Mouse (Mus musculus) forebrain, embryonic 16.5 days (tissue): ENCODE data around the gene Akr1c14. TPM values are rescaled to one million over a fixed set of nuclear protein-coding genes. Genes with fewer than 3 reads are reported as not detected.
A peak's percentile ranks its signal among the peaks of the same experiment; 100 is the strongest.
"Not testable (repeated sequence)": the region's sequence is repeated elsewhere in the genome, so short reads cannot be mapped to it uniquely, and the experiment has no call there.

Experiments
- ATAC-seq: fragments of 200-750 bp; cut with Nextera tagmentation; 2 replicates; pipeline ENCODE4 v1.8.0; 2017; ENCODE audit warnings: mild to moderate bottlenecking, moderate library complexity
- H3K27ac ChIP-seq: fragments of 300-500 bp; sonication (generic); 2 replicates; pipeline ENCODE4 v1.5.1; 2014; ENCODE audit warnings: low read length, control low read depth
- H3K27me3 ChIP-seq: fragments of 300-500 bp; sonication (generic); replicated peaks from 2 replicates; pipeline ENCODE4 v1.6.1; 2014; ENCODE audit warnings: low read length; ENCODE audit not compliant: control insufficient read depth, insufficient read depth
- H3K36me3 ChIP-seq: fragments of 300-500 bp; sonication (generic); 2 replicates; pipeline ENCODE4 v1.6.1; 2014; ENCODE audit not compliant: control insufficient read depth, insufficient read depth
- H3K4me1 ChIP-seq: fragments of 300-500 bp; sonication (generic); replicated peaks from 2 replicates; pipeline ENCODE4 v1.6.1; 2014; ENCODE audit warnings: low read length; ENCODE audit not compliant: control insufficient read depth, insufficient read depth
- H3K4me2 ChIP-seq: fragments of 300-500 bp; sonication (generic); 2 replicates; pipeline ENCODE4 v1.6.1; 2014; ENCODE audit warnings: mild to moderate bottlenecking, low read length, control low read depth
- H3K4me3 ChIP-seq: fragments of 300-500 bp; sonication (generic); replicated peaks from 2 replicates; pipeline ENCODE4 v1.5.1; 2014; ENCODE audit warnings: mild to moderate bottlenecking, low read length, control low read depth
- H3K9ac ChIP-seq: fragments of 300-500 bp; sonication (generic); replicated peaks from 2 replicates; pipeline ENCODE4 v1.6.1; 2014; ENCODE audit warnings: low read depth, low read length, control low read depth
- H3K9me3 ChIP-seq: fragments of 300-500 bp; sonication (generic); 2 replicates; pipeline ENCODE4 v1.6.1; 2016; ENCODE audit warnings: low read length; ENCODE audit not compliant: control insufficient read depth
- WGBS: fragments of 180-500 bp; shearing (Covaris S2); extraction: QIAGEN DNeasy Blood & Tissue Kit; methylation state at CpG from one replicate; pipeline ENCODE4 v1.1.7; 2014; 5-methylcytosine and 5-hydroxymethylcytosine counted together
- polyA plus RNA-seq: library from polyadenylated mRNA; unstranded; fragments of >200 nt; fragmentation: Nextera tagmentation; extraction: Ambion mirVana; gene quantifications from 2 replicates; pipeline ENCODE4 v1.2.1, GENCODE M21; 2015

Akr1c14 gene
- polyA plus RNA-seq, 1 experiment from 2014 or later: 0.71 TPM

DNA sequence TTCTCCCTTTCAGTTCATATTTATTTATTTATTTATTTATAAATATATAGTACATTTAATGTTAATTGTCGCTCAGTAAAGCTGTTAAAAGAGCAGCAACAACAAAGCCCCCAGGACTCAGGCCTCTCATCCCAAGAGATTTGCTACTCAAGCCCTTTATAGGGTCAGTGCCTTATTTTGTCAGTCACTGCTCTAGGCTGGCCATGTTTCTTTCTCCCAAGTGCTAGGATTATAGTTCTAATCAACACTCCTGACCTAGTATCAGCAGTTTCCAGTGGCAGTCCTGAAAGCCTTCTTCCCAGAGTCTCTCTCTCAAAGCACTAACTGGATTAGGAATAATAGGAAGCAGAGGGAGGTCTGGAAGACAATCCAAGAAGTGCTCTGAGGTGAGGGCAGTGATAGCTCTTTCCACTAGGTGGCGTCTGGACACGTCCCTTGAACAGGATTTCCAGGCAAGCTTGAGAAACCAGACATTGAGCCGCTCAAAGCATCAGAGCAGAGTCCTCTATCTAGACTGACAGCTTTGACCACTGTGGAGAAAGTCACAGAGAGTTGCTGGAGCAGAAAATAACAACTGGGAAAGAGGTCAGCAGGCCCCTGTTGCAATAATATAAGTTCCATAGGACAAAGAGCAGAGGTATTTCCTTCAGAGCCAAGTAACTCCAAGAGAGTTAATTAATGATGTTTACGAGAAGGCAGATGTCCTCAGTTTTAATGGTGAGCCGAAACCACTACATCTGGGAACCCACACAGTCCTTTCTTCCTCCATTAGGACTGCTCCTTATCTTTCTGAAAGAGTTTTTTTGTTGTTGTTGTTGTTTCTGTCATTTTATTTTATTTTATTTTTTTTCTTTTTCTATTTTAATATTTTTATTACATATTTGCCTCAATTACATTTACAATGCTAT is 61.7 kb downstream of the Akr1c14 start:
- Histone ChIP-seq H3K4me1 (no peaks in the 10 kb centered on the region), H3K36me3 (no peaks in the 10 kb centered on the region), H3K9ac (no peak overlapping the region), H3K4me3 (no peak overlapping the region), H3K27ac (no peak overlapping the region), H3K4me2 (no peak overlapping the region), H3K9me3 (no peaks in the 10 kb centered on the region), H3K27me3 (no peaks in the 10 kb centered on the region)
- 28% methylated on average over 6 of the region's 6 CpGs for WGBS
- ATAC-seq: peak; percentile 87

DNA sequence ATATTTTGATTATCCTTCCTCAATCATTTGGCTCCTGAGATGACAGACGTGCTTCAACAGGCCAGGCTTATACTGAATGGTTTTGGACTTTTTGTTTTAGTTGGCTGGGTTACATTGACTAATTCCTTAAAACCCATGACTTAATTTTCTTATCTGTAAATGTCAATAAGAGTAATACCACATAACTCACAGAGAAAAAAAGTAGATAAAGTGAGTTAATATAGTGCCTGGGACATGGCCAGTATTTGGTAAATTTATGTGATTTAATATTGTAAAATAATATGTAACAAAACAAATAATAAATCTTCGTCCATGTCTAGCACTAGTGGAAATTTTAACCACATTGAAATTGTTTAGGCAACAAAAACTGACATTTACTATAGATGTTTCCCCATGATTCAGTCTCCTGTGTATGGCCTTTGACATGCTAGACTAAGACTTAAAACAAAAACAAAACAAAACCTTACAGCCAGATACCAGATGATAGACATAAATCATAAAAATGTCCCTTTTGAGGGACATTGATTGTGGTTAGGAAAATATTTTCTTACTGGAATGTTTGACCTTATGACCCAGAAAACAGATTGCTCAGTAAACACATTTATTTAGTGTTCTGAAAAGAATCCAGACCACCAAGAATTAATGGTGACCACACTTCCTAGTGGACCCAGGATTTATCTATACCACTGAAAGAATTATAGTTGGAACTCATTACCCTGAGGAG is 70.5 kb downstream of the Akr1c14 start:
- Histone ChIP-seq H3K27me3 (no peaks in the 10 kb centered on the region), H3K9me3 (no peaks in the 10 kb centered on the region), H3K9ac (no peak overlapping the region), H3K4me3 (no peak overlapping the region), H3K4me2 (no peak overlapping the region), H3K4me1 (no peaks in the 10 kb centered on the region), H3K27ac (no peak overlapping the region), H3K36me3 (no peaks in the 10 kb centered on the region)
- 82% methylated on average over 2 of the region's 2 CpGs for WGBS
- no peak for ATAC-seq

DNA sequence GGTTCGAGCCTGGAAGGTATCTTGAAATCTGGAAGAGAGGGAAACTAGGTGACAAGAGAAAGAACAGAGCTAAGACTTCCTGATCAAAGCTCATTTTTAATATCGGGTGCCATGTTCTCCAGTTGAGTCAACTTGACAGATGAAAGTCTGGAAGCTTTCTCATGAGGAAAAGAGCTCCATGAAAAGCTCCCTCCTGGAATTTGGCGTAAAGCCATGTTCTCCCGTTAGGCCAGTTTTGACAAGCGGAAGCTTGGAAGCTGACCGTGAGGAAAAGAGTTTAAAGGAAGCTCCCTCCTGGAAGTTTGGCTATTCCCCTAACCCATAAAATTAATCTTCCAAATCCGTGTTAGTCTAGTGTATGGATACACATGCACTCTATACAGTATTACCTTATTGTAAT is 74.3 kb downstream of the Akr1c14 start:
- Histone ChIP-seq H3K27me3 (no peaks in the 10 kb centered on the region), H3K4me3 (no peak overlapping the region), H3K4me1 (no peaks in the 10 kb centered on the region), H3K27ac (no peak overlapping the region), H3K9me3 (no peaks in the 10 kb centered on the region), H3K9ac (no peak overlapping the region), H3K4me2 (no peak overlapping the region), H3K36me3 (no peaks in the 10 kb centered on the region)
- WGBS: 64% methylated on average over 7 of the region's 7 CpGs
- ATAC-seq: no peak

DNA sequence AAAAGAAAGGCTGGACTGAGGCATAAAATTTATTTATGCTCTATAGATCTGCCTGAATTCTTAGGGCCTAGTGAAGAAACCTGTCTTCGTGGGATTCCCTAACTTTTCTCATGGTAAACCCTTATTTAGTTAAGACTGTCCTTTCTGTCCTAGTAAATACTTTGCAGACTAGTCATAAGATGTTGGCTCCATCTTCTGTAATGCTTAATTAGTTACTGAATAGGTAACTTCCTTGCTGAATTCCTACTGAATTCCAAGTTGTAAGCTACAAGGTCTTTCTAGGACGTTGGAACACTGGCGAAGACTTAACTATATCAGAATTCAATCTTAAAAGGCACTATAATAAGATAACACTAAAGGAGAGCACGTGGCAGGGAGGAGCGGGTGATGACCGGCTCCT is 75.7 kb downstream of the Akr1c14 start:
- not testable (repeated sequence) for ATAC-seq

DNA sequence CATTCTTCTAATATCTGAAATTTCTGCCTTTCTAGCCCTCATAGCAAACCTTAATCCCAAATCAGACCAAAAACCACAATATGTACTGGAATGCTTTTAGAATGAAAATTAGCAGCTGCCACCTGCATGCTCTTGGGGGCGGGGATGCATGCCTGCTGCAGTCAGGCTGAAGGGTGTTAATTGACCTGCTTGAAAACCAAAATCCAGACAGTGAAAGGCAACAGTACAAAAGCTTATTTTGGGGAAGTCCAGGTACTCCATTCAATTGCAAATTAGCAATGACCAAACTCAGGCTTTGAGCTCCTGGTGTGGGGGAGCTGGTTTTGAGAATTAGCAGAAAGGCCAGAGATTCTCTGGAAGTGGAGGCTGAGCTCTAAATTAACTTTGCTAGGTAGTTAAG is 77.0 kb downstream of the Akr1c14 start:
- H3K27me3 ChIP-seq, H3K9me3 ChIP-seq, H3K27ac ChIP-seq, H3K9ac ChIP-seq, H3K4me3 ChIP-seq, H3K36me3 ChIP-seq, ATAC-seq, H3K4me2 ChIP-seq, H3K4me1 ChIP-seq: not testable (repeated sequence)
- WGBS: 26% methylated on average over 1 of the region's 1 CpGs

More for the DNA sequence above, 75.7 kb downstream of the Akr1c14 start:
- not testable (repeated sequence) for H3K27me3 ChIP-seq, H3K4me3 ChIP-seq, H3K9ac ChIP-seq, H3K36me3 ChIP-seq, H3K4me2 ChIP-seq, H3K4me1 ChIP-seq, H3K9me3 ChIP-seq, H3K27ac ChIP-seq
- WGBS: 93% methylated on average over 6 of the region's 6 CpGs

DNA sequence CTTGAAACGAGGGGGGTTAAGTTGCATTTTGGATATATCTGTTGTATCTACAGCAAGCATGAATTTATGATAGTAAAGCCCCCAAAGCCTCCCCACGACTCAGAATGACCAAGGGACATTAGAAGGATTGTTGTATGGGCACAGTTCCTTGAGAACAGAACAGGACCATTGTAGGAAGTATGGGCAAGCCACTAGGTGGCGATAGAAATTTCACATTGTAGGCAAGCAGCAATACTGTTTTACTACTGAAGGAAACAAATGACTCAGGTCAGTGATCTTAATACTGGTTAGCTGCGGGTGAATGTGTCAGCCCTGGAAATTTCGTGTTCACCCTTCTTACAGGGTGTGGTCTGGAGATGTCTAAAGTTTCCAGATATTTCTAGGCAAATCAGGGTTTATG is 80.3 kb downstream of the Akr1c14 start:
- H3K4me3 ChIP-seq: no peak overlapping the region
- ATAC-seq: no peak
- no peak overlapping the region for H3K4me2 ChIP-seq
- WGBS: 37% methylated on average over 5 of the region's 5 CpGs
- H3K9me3 ChIP-seq: no peaks in the 10 kb centered on the region
- H3K9ac ChIP-seq: no peak overlapping the region
- H3K4me1 ChIP-seq: no peaks in the 10 kb centered on the region
- H3K27ac ChIP-seq: no peak overlapping the region
- H3K36me3 ChIP-seq: no peaks in the 10 kb centered on the region
- H3K27me3 ChIP-seq: no peaks in the 10 kb centered on the region

DNA sequence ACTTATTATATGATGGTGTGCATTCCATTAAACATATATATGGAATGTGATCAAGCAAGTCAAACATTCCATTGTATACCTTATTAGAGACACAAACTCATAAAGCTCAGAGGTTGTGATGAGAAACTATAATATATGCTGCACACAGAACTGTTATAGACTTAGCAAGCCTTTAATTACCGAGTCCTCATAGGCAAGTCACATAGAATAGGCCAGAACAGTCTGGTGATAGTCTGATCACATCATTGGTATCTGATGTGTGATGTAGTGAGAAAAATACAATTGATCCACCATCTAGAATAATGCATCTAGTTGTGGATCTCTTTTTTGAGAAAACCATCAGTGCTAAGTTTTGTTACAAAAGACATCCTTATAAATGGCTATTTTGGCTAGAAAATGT is 82.5 kb downstream of the Akr1c14 start:
- no peak for ATAC-seq
- no peaks in the 10 kb centered on the region for H3K36me3 ChIP-seq
- no peak overlapping the region for H3K4me3 ChIP-seq
- no peak overlapping the region for H3K9ac ChIP-seq
- no peak overlapping the region for H3K4me2 ChIP-seq
- H3K9me3 ChIP-seq: no peaks in the 10 kb centered on the region
- 79% methylated on average over 1 of the region's 1 CpGs for WGBS
- no peaks in the 10 kb centered on the region for H3K27me3 ChIP-seq
- no peaks in the 10 kb centered on the region for H3K4me1 ChIP-seq
- no peak overlapping the region for H3K27ac ChIP-seq

DNA sequence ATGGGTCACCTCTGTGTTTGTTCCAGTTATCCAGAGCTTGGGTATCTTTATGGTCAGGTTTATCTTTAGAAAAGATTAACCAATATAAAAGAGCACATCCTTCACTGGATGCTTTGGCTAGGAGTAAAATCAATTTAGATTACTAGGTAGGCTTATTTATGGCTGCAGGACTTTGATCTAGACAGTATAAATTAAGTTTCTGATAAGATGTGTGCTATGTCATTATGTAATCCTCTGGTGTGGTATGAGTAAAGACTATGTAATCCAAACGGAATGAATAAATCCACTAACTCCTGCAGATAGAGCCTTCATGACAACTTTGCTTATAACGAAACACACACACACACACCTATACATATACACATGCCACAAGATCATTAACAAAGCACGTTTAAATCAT is 82.9 kb downstream of the Akr1c14 start:
- Histone ChIP-seq H3K9me3 (no peaks in the 10 kb centered on the region), H3K27ac (no peak overlapping the region), H3K27me3 (no peaks in the 10 kb centered on the region), H3K4me2 (no peak overlapping the region), H3K4me1 (no peaks in the 10 kb centered on the region), H3K4me3 (no peak overlapping the region), H3K9ac (no peak overlapping the region), H3K36me3 (no peaks in the 10 kb centered on the region)
- ATAC-seq: no peak
- 75% methylated on average over 3 of the region's 3 CpGs for WGBS

DNA sequence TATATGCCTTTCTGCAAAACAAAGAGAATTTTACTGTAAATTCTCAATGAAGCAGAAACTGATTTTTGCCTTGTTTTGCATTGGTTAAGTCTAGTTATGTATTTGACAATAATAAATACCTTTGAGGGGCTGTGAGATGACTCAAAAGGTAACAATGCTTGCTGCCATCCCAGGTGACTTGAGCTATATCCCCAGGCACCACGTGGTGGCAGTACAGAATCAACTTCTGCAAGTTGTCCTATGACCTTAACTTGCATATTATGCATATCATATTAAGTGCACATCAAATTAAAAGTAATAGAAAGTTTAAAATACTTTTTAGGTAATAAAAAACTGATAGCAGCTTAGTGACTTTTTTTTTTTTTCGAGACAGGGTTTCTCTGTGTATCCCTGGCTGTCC is 84.3 kb downstream of the Akr1c14 start:
- 30% methylated on average over 2 of the region's 2 CpGs for WGBS
- Histone ChIP-seq H3K9me3 (no peaks in the 10 kb centered on the region), H3K4me1 (no peaks in the 10 kb centered on the region), H3K4me3 (no peak overlapping the region), H3K27ac (no peak overlapping the region), H3K4me2 (no peak overlapping the region), H3K36me3 (no peaks in the 10 kb centered on the region), H3K9ac (no peak overlapping the region), H3K27me3 (no peaks in the 10 kb centered on the region)
- no peak for ATAC-seq
